Mouse (Mus musculus) small intestine, adult 2 months (tissue): ENCODE measurements around the gene Gm37240.

Experiments used
- CTCF ChIP-seq: fragments of 200-500 bp; IDR thresholded peaks from 2 replicates; pipeline ENCODE4 v1.5.1; 2012; ENCODE audit warnings: low read depth, mild to moderate bottlenecking, control low read depth, inconsistent platforms, low read length, moderate library complexity, mixed read lengths; ENCODE audit not compliant: insufficient replicate concordance, insufficient read length; ENCODE audit errors: extremely low read depth
- POLR2A ChIP-seq: fragments of 200-500 bp; IDR thresholded peaks from 2 replicates; pipeline ENCODE4 v1.6.1; 2012; ENCODE audit warnings: low read depth, mild to moderate bottlenecking, control low read depth, inconsistent platforms, low read length, moderate library complexity

DNA sequence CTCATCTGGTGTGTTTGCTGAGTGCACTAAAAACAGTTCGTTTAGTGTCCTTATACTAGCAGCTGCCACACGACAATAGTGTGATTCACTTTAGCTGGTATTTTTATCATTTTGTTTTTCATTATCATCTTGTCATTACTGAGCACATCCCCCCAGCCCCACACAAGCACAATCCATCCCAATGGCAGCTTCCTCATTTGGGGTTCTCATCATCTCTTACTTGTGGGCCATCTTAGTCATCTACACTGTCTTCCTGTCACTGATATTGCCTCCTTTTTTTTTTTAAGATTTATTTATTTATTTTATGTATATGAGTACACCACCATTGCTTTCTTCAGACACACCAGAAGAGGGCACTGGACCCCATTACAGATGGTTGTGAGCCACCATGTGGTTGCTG lies 1268.7 kb downstream of the Gm37240 start:
- TF ChIP-seq POLR2A (no peak), CTCF (no peak)
